ENCODE assay signal across 14 mouse cellular contexts in genomic region chr15:25752597-25752996, GRCm38 (mm10).
A peak's percentile ranks its signal among the peaks of the same experiment; 100 is the strongest.
DNase-seq lines count a peak whose midpoint lies in the region; ATAC-seq and TF ChIP-seq lines count a peak whose summit lies in the region.
"Had no signal": no experiment of that assay in that cellular context is flagged by ENCODE, and none has a peak within 500 bp of the region (broad histone marks: within the 10 kb centered on the region; RNA-seq: fewer than 3 reads in every experiment).

No protein-coding gene starts in this region.

- no peak for TF ChIP-seq POLR2A in limb, embryonic 14.5 days (IDR thresholded peaks at IDR 0.05; ENCODE audit: borderline replicate concordance, extremely low read depth, insufficient read depth, insufficient read length)

- peaks cover 3% of the 10 kb centered on the region; the same call in 1 of the 2 replicates for H3K4me1 ChIP-seq in limb, embryonic 14.5 days (ENCODE audit: control insufficient read depth, insufficient read depth, low read length)
- H3K4me1 ChIP-seq in limb, embryonic 10.5 days: peaks cover 8% of the 10 kb centered on the region
- no peaks in the 10 kb centered on the region for H3K4me1 ChIP-seq in embryonic facial prominence, embryonic 11.5 days (ENCODE audit: control insufficient read depth, insufficient read depth, low read length)
- peaks cover 28% of the 10 kb centered on the region for H3K4me1 ChIP-seq in hindbrain, embryonic 13.5 days (replicated peaks)
- H3K4me1 ChIP-seq in neural tube, embryonic 12.5 days: peaks cover 17% of the 10 kb centered on the region
- H3K4me1 ChIP-seq: limb, embryonic 12.5 days had no signal

- no peaks in the 10 kb centered on the region for H3K27me3 ChIP-seq in limb, embryonic 14.5 days (ENCODE audit: control insufficient read depth, insufficient read depth, low read length)
- no peaks in the 10 kb centered on the region for H3K27me3 ChIP-seq in limb, embryonic 10.5 days (ENCODE audit: low read depth, poor library complexity, severe bottlenecking)
- no peaks in the 10 kb centered on the region for H3K27me3 ChIP-seq in embryonic facial prominence, embryonic 11.5 days (ENCODE audit: control insufficient read depth, insufficient read depth, low read length)
- no peaks in the 10 kb centered on the region for H3K27me3 ChIP-seq in hindbrain, embryonic 13.5 days
- no peaks in the 10 kb centered on the region for H3K27me3 ChIP-seq in neural tube, embryonic 12.5 days (replicated peaks)
- H3K27me3 ChIP-seq: limb, embryonic 12.5 days; Patski had no signal

- H3K27ac ChIP-seq in limb, embryonic 14.5 days (replicated peaks; ENCODE audit: low read depth, low read length): no peak overlapping the region
- no peak overlapping the region for H3K27ac ChIP-seq in limb, embryonic 10.5 days
- H3K27ac ChIP-seq in embryonic facial prominence, embryonic 11.5 days (replicated peaks; ENCODE audit: low read depth, low read length): peak overlapping the region; percentile 20; the same call in 1 of the 2 replicates
- peak overlapping the region; percentile 91 for H3K27ac ChIP-seq in hindbrain, embryonic 13.5 days
- no peak overlapping the region for H3K27ac ChIP-seq in neural tube, embryonic 12.5 days
- H3K27ac ChIP-seq: heart, adult 2 months; limb, embryonic 12.5 days had no signal

- no peak for ATAC-seq in limb, embryonic 14.5 days (ENCODE audit: low FRiP score, low read depth)
- ATAC-seq in embryonic facial prominence, embryonic 11.5 days (replicated peaks; ENCODE audit: insufficient number of reproducible peaks, low FRiP score, low TSS enrichment, low read depth): no peak
- no peak for ATAC-seq in hindbrain, embryonic 13.5 days (ENCODE audit: low FRiP score)
- ATAC-seq in neural tube, embryonic 12.5 days (ENCODE audit: low FRiP score, low read depth): peak; percentile 46
- ATAC-seq: Patski had no signal

- H3K4me3 ChIP-seq in limb, embryonic 14.5 days (replicated peaks; ENCODE audit: low read length): no peak overlapping the region
- no peak overlapping the region for H3K4me3 ChIP-seq in limb, embryonic 10.5 days
- H3K4me3 ChIP-seq in embryonic facial prominence, embryonic 11.5 days (ENCODE audit: low read depth, low read length): no peak overlapping the region
- H3K4me3 ChIP-seq in hindbrain, embryonic 13.5 days: peak overlapping the region; percentile 34
- H3K4me3 ChIP-seq in neural tube, embryonic 12.5 days: peak overlapping the region; percentile 26
- H3K4me3 ChIP-seq: heart, adult 2 months; limb, embryonic 12.5 days had no signal

- no peak overlapping the region for H3K9ac ChIP-seq in limb, embryonic 14.5 days (ENCODE audit: low read depth, low read length, severe bottlenecking)
- no peak overlapping the region for H3K9ac ChIP-seq in embryonic facial prominence, embryonic 11.5 days (replicated peaks; ENCODE audit: low read length)
- H3K9ac ChIP-seq in hindbrain, embryonic 13.5 days: 0 out of 2 replicates have a peak overlapping the region, but pooled peaks have one; percentile 55
- H3K9ac ChIP-seq in neural tube, embryonic 12.5 days: no peak overlapping the region
- H3K9ac ChIP-seq: limb, embryonic 12.5 days had no signal

- H3K36me3 ChIP-seq in limb, embryonic 14.5 days (ENCODE audit: control insufficient read depth, insufficient read depth, low read length): peaks cover 11% of the 10 kb centered on the region
- peaks cover 54% of the 10 kb centered on the region for H3K36me3 ChIP-seq in limb, embryonic 10.5 days
- H3K36me3 ChIP-seq in embryonic facial prominence, embryonic 11.5 days (replicated peaks; ENCODE audit: control insufficient read depth, insufficient read depth, low read depth, low read length): no peaks in the 10 kb centered on the region
- no peaks in the 10 kb centered on the region for H3K36me3 ChIP-seq in hindbrain, embryonic 13.5 days
- H3K36me3 ChIP-seq in neural tube, embryonic 12.5 days: no peaks in the 10 kb centered on the region

- H3K4me2 ChIP-seq in limb, embryonic 14.5 days (replicated peaks; ENCODE audit: low read depth, low read length, severe bottlenecking): no peak overlapping the region
- no peak overlapping the region for H3K4me2 ChIP-seq in embryonic facial prominence, embryonic 11.5 days (ENCODE audit: low read depth, low read length)
- H3K4me2 ChIP-seq in hindbrain, embryonic 13.5 days: 0 out of 2 replicates have a peak overlapping the region, but pooled peaks have one; percentile 46
- peak overlapping the region; percentile 50 for H3K4me2 ChIP-seq in neural tube, embryonic 12.5 days (replicated peaks)
- H3K4me2 ChIP-seq: limb, embryonic 12.5 days had no signal

- DNase-seq in limb, embryonic 14.5 days (ENCODE audit: low spot score): peak; percentile 15
- DNase-seq in limb, embryonic 10.5 days (ENCODE audit: low spot score): no peak
- peak; percentile 59 for DNase-seq in embryonic facial prominence, embryonic 11.5 days (ENCODE audit: low spot score)
- DNase-seq in thymus, postnatal 10 days (ENCODE audit: low spot score in 2 of 2): no peak
- DNase-seq in right cerebral cortex, postnatal 14 days: no peak
- no peak for DNase-seq in urinary bladder, adult 2 months (ENCODE audit: low spot score)
- DNase-seq: cerebellum, postnatal 25 days; heart, adult 2 months; lung, postnatal 4 days; thymus, postnatal 25 days had no signal

- 50% methylated on average over 1 of the region's 1 CpGs for WGBS in limb, embryonic 14.5 days
- 67% methylated on average over 1 of the region's 1 CpGs for WGBS in limb, embryonic 10.5 days
- 49% methylated on average over 1 of the region's 1 CpGs for WGBS in embryonic facial prominence, embryonic 11.5 days
- 22% methylated on average over 1 of the region's 1 CpGs for WGBS in hindbrain, embryonic 13.5 days
- WGBS in neural tube, embryonic 12.5 days: 20% methylated on average over 1 of the region's 1 CpGs

- no peaks in the 10 kb centered on the region for H3K9me3 ChIP-seq in limb, embryonic 14.5 days (ENCODE audit: control insufficient read depth, low read length)
- H3K9me3 ChIP-seq in limb, embryonic 10.5 days (replicated peaks): no peaks in the 10 kb centered on the region
- no peaks in the 10 kb centered on the region for H3K9me3 ChIP-seq in embryonic facial prominence, embryonic 11.5 days (replicated peaks; ENCODE audit: control insufficient read depth, low read length)
- H3K9me3 ChIP-seq in hindbrain, embryonic 13.5 days: no peaks in the 10 kb centered on the region
- H3K9me3 ChIP-seq in neural tube, embryonic 12.5 days: no peaks in the 10 kb centered on the region

Comparison
In these comparisons a context has a peak if more than half of its experiments do, and no peak if none do; other contexts are left out.
1. DNase-seq: peak in limb, embryonic 14.5 days (single experiment) and embryonic facial prominence, embryonic 11.5 days (single experiment); none in limb, embryonic 10.5 days (single experiment), thymus, postnatal 10 days (0 of 2), right cerebral cortex, postnatal 14 days (single experiment) and urinary bladder, adult 2 months (single experiment).
2. H3K27ac ChIP-seq: peak in embryonic facial prominence, embryonic 11.5 days (single experiment) and hindbrain, embryonic 13.5 days (single experiment); none in limb, embryonic 14.5 days (single experiment), limb, embryonic 10.5 days (single experiment) and neural tube, embryonic 12.5 days (single experiment).
3. H3K4me2 ChIP-seq: peak in hindbrain, embryonic 13.5 days (single experiment) and neural tube, embryonic 12.5 days (single experiment); none in limb, embryonic 14.5 days (single experiment) and embryonic facial prominence, embryonic 11.5 days (single experiment).
4. H3K4me3 ChIP-seq: peak in hindbrain, embryonic 13.5 days (single experiment) and neural tube, embryonic 12.5 days (single experiment); none in limb, embryonic 14.5 days (single experiment), limb, embryonic 10.5 days (single experiment) and embryonic facial prominence, embryonic 11.5 days (single experiment).